Mouse (Mus musculus) skeletal muscle tissue, adult 2 months (tissue): Measurements from ENCODE around the gene Thy1.

Source experiments
- DNase-seq: peaks from one replicate; pipeline ENCODE4 v3.0.0-alpha.2; 2012; ENCODE audit warnings: low read depth, low spot score

Thy1 gene

DNA sequence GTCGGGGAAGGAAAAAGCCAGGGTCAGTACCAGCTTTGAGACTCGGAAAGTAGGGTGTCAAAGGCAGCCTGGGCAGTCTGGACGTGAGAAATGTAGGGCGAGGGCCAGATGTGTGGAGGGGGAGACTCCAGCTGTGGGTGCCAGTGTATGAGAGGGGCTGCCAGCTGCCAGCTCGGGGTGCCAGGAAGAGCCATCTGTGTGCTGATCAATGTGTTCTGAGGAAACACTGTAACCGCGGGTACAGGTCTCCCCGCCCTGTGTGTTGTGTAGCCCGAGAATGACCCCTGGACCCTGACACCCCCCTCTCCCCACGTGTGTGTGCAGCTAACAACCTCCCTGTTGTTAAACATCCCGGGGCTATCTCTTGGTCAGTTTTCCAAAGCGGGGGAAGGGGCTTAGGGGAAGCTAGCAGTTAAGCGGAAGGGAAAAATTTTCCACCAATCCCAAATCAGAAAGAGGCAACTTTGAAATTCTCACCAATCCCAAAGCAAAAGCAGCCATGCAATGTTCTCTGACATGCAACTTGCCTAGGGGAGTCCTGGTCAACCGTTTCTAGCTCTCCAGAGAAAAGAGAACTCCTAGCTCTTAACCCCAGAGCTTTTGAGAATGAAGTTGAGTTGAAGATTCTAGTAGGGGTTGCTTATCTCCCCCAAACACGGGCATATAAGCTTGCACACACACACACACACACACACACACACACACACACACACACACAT is 24.2 kb downstream of the Thy1 start:
- no peak for DNase-seq

DNA sequence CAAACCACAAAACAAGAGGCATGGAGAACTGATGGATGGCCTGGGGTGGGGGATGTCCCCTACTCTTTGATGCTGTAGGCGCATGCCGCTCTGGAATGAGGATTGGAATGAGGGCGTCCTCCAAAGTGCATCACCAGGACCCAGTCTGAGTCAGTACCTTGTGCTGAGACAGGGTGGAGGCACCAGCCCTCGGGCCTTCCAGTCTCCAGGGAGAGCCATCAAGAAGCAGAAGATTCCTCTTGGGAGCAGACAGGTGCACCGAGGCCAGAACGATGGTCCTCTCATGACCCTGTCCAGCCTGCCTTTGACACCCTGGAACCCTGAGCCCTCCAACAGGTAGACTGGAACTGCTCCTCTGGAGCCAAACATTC is 24.8 kb downstream of the Thy1 start:
- no peak for DNase-seq

DNA sequence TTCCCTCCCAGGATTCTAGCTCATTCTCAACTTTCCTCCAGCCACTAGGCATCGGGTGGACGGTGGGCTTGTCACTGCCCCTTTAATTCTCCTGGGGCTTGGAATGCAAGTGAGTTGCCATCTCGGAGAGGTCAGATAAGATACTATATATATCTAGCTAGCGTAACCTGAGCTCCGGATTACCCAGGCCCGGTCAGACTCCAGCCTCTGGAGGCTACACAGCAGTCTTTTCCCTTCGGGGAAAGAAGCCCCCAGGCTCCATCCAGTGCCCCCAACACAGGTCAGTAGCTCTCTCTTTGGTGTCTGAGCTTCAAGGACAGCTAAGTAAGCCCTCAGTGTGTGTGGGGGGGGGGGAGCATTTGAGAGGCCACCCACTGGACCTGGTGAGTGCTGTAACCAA is 26.1 kb downstream of the Thy1 start:
- peak; percentile 80 for DNase-seq

DNA sequence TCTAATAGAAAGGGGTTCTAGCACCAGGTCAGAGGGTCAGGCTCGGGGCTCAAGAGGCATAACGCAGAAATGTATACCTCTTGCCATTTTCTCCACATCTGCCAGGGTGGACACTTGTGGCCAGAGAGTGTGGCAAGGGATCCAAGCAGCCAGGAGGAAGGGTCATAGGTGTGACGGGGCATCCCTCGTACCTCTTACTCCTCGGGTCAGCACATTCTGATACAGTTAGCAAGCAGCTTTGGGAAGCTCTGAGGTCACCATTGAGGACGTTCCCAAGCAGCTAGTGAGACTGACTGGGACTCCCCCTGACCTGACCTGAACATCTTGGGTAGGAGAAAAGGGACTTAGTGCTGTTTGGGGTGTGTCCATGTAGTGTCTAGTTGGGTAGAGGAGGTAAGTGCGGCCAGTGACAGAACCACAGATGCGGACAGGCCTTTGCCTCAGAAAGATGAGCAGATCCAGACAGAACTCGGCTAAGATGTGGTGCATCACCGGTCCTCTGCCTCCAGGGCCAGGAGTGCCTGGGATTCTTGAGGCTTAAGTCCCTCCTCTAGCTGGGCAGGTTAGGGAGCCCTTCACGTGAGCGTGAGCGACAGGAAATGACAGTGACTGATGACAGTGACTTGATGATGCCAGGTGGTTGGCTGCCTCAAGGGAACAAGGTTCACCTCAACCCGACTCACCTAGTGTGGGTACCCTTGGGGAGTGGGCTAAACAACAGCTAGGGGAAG is 27.1 kb downstream of the Thy1 start:
- peak; percentile 83 for DNase-seq

DNA sequence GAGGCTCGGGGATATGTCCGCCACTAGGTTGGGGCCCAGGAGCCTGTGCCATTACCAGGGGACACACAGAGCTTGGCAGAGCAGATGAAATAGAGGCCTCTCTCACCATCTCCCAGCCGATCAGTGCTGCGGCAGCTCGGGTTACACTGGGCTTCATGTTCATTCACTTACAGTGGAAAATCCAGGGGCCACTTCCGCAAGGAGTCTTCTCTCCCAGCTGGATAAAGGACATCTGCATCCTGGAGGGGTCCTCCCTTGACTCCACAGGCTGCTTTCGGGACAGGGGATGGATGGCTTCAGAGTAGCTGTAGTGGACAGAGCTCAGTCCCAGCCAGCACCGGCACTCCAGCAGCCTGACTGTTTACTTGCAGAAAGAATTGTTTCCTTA is 27.7 kb downstream of the Thy1 start:
- DNase-seq = peak; percentile 72

DNA sequence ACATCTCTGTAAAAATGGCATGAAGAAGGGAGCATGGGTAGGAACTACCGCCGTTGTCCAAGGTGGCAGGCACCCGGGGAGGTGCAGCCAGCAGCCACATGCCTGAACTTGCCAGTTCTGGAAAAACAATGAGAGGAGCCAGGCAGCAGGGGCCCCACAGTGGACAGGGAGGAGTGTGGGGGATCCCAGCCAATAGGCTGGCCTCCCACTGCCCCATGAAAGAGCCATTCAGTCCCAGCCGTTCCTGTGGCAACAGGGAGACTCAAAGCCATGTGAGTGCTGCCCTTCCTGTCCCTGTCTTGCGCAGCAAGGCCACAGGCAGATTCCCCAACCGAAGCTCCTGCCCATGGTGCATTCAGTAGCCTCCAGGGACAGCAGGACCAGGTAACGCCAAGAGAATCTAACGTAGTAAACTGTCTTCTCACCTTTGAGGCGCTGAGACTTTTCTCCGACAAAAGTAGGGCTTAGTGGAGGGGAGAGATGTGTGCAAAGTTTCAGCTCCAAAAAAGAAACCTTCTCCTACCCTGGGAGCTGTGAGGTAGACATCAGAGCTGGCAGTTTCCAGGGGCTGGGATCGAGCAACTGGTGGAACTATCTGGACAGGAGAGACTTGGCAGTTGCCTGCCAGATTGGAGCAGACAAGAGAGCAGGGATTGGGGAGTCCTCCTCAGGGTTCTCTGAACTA is 28.9 kb downstream of the Thy1 start:
- DNase-seq = peak; percentile 56

DNA sequence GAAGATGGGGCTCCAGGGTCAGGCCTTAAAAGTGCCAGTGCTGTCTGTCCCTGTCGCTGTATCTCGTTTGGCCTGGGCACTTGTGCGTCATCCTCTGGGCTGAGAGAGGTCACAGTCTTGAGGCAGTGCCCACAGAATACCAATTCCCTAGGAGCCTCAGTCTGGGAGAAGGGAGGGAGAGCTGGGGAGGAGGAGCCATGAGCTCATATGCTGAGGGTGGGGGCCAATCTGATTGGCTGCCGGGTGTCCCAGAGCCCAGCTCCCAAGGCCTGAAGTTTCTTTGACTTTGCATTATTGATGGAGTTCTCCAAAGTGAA is 29.4 kb downstream of the Thy1 start:
- DNase-seq = peak; percentile 96

DNA sequence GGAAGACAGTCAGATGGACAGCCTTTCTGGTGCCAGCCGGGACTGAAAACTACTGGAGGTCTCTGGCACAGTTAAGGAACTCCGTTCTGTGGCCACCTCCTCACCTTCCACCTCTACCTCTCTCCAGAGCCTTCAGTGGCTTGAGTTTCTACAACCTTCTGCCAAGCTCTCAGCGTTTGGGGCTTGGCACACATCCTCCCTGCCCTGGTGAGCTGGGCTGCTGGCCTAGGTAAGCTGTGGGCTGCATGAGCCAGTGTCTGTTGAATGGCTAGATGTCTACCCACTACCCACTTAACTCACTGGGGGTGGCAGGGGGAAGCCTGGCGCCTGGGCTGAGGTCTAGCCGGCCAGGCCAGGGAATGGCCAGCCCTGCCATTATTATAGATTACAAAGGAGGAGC is 29.9 kb downstream of the Thy1 start:
- DNase-seq = peak; percentile 72

DNA sequence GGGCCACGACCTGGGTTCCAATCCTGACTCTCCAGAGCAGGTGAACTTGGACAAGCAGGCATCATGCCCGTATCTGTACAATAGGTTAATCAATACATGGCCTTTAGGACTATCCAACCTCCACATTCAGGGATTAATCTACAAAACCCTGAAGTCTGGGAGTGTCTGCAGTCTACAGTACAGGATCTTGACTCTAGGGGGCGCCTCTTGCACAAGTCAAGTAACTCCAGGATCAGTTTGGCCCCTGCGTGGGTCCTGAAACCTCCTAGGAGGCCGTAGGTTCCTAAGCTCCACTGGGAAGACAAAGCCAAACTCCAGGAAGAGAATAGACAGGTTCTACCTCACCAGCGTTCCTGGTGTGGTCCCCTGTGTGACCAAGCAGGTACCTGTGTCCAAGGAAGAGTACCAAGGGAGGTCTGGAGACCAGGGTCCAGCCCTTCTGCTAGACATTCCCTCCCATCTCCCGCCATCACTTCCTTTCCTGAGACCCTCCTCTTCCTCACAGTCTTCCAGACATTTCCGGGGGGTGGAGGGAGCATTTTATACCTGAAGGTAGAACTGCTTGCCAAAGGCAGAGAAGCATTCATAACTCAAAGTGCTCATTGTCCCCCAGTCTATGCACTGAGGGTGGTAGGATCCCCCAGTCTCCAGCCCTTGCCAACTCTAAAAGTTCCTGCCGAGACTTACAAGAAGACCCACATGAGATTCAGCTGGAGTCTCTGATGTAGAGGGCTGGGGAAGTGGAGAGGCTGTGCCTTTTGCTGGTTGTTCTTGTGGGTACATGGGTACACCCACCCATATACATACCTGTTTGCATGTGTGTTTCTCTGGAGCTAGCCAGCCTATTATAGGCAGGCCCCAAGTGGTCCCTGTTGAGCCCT is 31.5 kb downstream of the Thy1 start:
- DNase-seq = peak; percentile 66

DNA sequence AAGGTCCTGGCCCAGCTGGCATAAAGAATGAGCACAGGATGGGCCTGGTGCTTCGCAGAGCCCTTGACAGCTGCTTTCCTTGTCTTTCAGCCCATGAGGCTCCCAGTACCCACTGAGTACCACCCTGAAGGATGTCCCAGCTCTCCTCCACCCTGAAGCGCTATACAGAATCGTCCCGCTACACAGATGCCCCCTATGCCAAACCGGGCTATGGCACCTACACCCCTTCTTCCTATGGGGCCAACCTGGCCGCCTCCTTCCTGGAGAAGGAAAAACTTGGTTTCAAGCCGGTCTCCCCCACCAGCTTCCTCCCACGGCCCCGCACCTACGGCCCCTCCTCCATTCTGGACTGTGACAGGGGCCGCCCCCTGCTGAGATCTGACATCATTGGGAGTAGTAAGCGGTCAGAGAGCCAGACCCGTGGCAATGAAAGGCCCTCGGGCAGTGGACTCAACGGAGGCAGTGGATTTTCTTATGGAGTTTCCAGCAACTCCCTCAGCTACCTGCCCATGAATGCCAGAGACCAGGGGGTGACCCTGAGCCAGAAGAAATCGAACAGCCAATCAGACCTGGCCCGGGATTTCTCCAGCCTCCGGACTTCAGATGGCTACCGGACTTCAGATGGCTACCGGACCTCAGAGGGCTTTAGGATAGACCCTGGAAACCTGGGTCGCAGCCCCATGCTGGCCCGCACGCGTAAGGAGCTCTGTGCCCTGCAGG is 32.3 kb downstream of the Thy1 start:
- peak; percentile 13 for DNase-seq

DNA sequence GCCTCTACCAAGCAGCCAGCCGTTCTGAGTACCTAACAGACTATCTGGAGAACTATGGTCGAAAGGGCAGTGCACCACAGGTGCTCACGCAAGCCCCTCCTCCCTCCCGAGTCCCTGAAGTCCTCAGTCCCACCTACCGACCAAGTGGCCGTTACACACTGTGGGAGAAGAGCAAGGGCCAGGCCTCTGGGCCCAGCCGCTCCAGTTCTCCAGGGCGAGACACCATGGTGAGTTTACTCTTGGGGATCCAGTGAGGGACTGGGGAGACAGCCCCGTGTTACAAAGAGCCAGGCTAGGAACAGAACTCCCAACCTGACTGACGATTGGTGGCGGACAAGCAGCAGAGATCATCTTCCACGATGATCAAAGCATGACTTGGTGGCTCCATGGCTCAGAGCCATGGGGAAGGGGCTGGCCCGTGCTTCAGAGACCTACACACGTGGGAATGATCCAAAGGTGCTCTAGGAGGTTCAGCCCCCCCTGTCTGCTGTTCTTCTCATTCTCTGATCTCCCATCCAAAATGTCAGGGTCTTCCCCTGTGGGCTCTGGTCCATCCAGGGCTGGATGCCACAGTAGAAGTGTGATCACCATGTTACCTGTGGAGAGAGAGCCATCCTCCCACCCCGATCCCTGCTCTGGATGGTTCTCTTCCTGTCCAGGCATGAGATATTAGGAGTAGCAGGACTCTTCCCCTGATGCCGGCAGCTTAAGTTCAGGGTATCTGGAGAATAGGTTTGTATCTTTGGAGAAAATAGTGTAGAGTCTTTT is 33.0 kb downstream of the Thy1 start:
- DNase-seq = peak; percentile 10

DNA sequence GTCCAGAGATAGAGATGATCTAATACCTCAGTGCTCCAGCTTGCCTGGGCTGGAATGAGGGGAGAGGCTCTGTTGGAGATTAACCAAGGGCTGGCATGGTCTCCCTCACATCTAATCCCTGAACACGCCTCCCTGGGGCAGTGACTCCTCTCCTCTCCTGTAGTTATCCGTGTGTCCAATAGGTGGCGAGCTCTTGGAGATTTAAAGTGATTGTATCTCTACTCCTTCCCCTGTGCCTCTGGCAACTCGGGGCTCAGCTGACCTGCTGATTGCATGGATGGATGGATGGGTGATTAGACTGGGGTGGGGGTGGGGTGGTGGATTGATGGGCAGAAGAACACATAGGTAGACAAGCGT is 33.6 kb downstream of the Thy1 start:
- peak; percentile 93 for DNase-seq

DNA sequence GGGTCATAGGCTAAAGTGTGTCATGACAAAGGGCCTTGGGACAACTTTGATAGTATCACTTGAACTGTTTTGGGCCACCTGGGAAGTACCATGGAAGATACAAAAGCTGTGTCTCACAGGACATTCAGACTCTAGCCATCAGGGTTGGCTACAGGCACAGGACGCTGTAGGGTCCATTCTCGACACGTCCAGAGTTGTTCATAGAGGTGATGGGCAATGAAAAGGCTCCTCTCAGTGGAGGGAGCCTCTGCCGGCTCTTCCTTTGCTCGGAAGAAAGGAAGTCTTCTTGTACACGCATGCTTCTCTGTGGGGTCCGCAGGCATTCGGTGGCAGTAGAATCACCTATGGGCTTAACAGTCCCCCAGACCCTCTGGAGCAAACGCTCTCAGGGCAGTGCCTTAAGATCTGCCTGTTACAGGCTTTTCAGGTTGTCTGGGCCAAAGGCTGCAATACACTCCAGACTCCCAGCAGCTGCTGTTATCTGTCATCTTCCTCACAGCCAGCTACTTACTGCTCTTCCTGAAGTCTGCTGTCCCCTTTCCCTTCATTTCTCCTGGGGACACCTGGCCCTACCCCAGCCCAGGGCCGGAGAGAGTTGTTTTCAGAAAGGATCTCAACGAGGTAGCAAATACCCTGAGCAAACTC is 34.2 kb downstream of the Thy1 start:
- peak; percentile 44 for DNase-seq

DNA sequence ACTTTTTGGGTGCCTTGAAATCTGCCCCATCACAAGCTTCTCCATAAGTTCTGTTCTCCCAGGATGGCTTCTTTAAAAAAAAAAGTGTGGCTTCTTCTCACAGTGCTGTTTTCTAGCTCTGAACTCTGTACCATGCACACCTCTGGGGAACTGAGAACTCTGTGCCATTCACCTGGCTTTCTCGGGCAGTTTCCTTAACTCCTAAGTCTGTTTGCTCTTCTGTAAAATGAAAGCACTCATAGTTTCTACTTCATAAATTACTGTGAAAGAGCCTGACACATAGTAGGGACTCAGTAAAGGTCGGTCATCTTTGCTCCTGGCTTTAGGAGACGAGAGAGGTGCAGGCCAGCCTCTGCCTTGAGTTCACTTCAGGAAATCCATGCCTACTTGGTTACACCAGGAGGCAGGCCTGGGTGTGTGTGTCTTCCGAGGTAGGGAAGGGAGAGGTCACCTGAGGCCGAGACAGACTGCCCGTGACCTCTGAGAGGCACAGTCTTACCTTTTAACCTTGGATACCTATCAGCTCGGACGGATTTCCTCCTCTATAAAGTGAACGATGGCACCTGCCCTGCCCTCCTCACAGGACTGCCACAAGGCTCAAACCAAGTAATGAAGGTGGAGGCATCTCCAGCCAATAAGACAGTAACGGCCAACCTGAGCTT is 35.1 kb downstream of the Thy1 start:
- peak; percentile 72 for DNase-seq

DNA sequence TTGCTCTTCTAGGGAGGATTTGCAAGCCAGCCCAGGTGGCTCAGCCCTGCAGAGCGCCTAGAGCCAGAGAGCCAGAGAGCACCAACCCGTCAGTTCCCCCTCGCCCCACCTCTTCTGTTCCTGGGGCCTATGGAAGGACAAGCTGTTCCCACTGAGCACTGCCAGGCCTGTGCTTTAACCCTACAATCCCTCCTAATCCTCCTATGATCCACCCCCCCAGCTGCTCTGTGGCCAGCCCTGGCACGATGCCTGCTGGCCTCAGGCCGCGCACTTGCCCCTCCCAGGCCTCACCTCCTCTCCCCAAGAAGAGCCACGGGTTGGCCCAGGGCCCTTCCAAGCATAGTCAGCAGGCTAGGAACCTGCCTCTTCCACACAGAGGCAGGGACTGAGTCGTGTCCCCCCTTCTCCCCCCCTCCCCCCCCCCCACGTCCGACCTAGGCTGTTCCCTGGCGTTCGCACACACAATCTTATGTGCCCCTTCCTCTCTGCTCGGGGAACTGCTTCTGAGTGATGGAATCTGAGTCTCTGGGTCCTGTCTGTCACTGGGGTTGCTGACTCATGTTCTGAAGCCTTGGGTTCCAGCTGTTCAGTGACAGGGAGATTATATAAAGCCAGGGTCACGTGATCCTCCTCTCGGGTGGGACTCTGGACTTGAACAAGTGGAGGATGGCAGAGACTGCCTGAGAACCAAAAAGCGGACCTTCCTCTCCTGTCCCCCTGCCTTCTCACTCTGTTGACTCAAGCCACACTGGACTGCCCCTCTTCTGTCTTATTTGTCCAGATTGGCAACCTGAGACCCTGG is 36.0 kb downstream of the Thy1 start:
- peak; percentile 99 for DNase-seq

DNA sequence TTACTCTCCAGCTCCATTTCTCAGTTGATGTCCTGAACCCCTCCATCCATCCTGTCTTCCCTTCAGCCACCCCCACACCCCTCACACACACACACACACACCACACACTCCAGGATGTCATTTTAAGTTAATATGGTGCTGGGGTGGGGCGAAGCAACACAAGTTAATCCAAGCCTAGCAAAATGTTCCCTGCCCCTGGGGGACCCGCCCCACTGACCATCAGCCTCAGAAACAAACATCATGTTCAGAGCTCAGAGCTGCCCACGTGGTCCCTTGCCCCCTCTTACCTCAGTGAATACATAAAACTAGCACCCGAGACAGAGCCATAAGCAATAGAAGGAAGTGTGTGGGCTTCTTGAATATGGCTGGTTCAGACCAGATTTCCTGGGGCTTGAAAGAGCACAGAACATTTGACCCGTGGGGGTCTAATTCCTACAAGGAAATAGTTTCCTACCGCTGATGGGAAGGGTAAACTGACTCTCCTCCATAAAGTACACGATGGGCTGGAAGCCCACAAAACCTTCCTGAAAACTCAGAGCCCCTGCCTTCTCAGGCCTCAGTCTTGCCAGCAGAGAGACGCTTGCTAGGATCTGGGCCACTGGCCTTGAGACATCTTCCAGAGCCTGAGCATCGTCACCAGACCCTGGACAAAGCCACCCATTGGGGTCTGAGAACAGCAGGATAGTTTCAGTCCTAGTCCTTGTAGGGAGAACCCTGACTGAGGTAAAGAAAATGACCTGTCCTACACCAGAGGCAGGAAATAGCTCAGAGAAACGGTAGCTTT is 37.0 kb downstream of the Thy1 start:
- DNase-seq = peak; percentile 8

DNA sequence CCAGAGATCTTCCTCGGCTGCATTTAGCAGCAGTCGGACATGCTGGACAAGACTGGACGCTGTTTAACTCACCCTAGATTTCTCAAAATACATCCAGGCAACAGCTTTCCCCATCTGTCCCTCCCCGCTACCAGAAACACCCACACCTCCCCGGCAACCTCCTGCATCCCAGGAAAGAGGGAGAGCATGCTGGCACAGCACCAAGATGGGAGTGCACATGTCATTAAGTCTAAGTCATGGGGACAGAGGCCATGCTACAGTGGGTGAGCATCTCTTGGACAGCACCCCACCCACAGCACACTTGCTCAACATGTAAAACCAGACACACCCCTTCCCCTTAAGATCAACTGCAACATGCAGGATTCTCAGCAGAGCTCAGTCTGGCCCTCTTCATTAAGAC is 37.8 kb downstream of the Thy1 start:
- no peak for DNase-seq

DNA sequence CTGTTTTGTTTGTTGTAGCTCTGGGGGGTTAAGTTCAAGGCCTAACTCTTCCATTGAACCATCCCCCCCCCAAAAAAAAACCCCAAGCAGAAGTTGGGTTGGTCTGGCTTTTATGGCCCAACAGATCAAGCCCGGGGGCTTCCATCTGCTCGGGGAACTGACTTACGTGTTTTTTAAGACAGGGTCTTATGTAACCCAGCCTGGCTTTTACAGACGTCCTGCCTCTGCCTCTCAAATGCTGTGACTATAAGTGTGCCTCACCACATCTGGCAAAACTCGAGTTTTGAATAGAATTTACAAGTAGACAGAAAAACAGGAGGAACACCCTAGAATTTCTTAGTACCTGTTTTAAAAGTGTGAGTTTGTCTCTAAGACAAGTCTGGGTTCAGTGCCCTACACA is 38.4 kb downstream of the Thy1 start:
- DNase-seq = no peak
